Mouse (Mus musculus): ENCODE measurements at regions not wholly inside any gene's neighbourhood (a gene's known extent, or its start where the extent isn't known, plus 50 kb on each side); places are given as distances from the start of the nearest gene placed in this dataset.
"Not testable (repeated sequence)": the region's sequence is repeated elsewhere in the genome, so short reads cannot be mapped to it uniquely, and the experiment has no call there.

DNA sequence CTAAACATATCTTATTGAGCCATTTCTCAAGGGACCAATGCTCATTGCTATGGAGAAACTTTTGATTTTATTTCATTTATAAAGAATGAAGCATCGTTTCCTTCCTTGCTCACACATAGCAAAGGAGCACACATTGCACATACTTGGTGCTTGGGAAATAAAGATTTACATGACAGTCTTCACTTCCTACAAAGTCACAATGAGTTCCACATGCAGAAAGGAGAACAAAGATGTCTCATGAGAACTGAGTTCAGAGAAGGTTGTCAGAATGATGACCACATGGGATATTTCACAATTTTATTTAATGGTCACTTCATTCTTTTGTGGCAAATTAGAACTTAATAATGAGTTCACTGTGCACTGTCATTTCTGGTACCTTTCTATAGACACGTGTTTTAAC lies 114.3 kb upstream of the Egfr start:
- DNase-seq: no peak
- intact Hi-C loops (cut with DNase I): no loop called here

- intact Hi-C loops (cut with DNase I): no loop called here
- no peak for DNase-seq
Measured at GRCm38 (mm10) chr11:16638349-16638748, 113.7 kb upstream of the Egfr start.

GRCm38 (mm10) chr11:16649599-16649998 lies 102.4 kb upstream of the Egfr start:
- no peak for DNase-seq
- intact Hi-C loops (cut with DNase I): no loop called here

DNA sequence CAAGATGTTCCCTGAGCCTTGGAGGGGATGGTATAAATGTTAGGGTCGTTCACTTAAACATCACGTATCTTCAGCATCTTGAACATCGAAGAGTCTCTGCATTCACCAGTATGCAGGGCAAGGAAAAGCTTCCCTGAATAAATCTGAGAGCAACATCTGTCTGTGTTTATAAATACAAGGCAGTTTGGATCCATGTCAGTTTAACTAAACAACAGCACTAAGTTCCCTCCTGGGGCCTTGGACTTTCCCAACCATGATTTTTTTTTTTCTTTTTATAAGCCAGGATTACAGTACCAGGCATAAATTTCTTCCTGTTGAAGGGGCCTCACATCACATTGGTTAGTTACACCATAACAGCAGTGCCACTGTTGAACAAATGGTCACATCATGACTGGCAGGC lies 88.2 kb upstream of the Egfr start:
- DNase-seq: no peak
- intact Hi-C loops (cut with DNase I): no loop called here

GRCm38 (mm10) chr11:16669453-16670251 lies 82.4 kb upstream of the Egfr start:
- peak in 1 of 2 experiments; percentile 16 for DNase-seq
- intact Hi-C loops (cut with DNase I): no loop called here

- intact Hi-C loops (cut with DNase I): no loop called here
- no peak for DNase-seq
Measured at GRCm38 (mm10) chr11:16670282-16670681, 81.7 kb upstream of the Egfr start.

GRCm38 (mm10) chr11:16675951-16676350 lies 76.1 kb upstream of the Egfr start:
- DNase-seq; intact Hi-C loops (cut with DNase I): not testable (repeated sequence)

DNA sequence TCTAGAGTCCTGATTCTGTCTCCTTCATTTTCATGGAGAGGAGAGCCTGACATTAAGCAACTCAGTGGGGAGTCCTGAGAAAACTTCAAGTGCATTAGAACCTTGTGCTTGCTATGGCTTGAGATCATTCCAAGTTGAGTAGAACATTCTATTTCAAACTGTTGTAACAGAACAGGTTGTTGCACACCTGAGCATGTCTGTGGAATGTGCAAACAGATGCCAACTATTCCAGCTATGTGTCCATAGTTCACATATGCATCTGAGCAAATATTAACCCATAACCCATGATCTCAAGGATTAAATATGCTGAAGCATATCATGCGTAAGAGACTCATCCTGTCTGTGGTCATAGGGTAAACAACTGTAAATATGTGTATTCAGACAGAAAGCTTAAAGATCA lies 68.5 kb upstream of the Egfr start:
- DNase-seq: no peak
- intact Hi-C loops (cut with DNase I): no loop called here

DNA sequence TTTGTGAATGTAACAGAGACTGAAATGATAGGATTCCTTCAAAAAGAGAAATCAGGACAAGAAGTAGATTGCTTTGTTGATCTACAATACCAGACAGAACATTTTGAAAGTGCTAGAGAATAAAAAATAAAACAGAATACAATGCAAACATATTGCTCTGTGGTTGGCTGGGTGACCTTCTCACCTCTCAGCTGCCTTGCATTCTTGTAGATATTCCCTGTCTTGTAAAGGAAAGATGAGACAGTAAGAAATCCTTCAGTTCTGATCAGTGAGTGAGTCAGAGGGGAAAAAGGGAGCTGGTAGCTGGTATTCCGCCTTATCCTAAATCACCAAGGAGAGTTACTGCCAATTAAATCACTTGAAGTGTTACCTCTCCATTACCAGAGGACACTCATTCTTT lies 56.4 kb upstream of the Egfr start:
- DNase-seq: no peak
- intact Hi-C loops (cut with DNase I): no loop called here

DNA sequence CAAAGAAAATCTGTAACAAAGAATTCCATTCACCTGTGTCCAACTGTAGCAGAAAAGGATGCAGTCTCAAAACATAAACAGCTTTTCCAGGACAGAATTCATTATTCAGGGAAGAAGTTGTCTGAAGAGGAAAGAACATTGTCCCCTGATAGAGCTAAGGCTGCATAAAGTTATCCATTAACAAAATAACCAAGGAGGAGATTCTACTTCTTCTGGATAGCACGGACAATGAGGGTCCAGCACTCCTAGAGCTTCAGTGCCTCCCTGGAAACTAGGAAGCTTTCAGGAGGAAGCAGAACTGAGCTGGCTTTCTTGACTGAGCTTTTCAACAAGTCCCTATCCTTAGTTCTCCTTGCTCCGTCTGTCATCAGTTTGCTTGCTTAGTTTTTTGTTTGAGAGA lies 55.2 kb upstream of the Egfr start:
- intact Hi-C loops (cut with DNase I): no loop called here
- DNase-seq: no peak

DNA sequence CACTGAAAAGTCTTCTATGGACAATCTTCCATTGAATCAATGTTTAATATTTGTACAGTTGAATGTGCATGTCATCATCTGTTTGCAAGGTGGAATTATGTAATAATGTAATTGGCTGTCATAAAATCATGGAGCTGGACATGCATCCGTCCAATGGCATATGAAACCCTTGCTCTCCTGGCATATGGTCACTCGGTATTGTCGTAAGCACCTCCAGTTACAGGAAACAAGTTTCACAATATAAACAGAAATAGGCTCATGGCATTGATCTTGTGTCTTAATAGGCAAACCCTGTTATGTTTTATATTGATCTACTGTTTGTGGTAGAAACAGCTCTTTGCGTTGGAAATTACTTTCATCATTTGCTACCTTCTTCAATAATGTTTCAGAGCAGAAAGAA lies 50.2 kb upstream of the Egfr start:
- intact Hi-C loops (cut with DNase I): no loop called here

More for the DNA sequence above, 50.2 kb upstream of the Egfr start:
- DNase-seq: no peak

Small RNAs in the stretch of these regions (microRNA-seq; reads per million reads assigned to microRNA genes)
- 0 reads per million in 2 experiments for gene Gm24714
